20 mouse cellular contexts compared by ENCODE assay signal in genomic region chrX:142959674-142960307, GRCm38 (mm10).
"Had no signal": no experiment of that assay in that cellular context is flagged by ENCODE, and none has a peak within 500 bp of the region (broad histone marks: within the 10 kb centered on the region; RNA-seq: fewer than 3 reads in every experiment).

No protein-coding gene starts in this region.

- H3K9ac ChIP-seq: limb, embryonic 12.5 days; limb, embryonic 15.5 days; liver, embryonic 14.5 days; liver, postnatal 0 days; lung, embryonic 14.5 days; midbrain, embryonic 13.5 days; neural tube, embryonic 13.5 days; stomach, embryonic 15.5 days had no signal

- ATAC-seq: liver, postnatal 0 days; lung, postnatal 0 days; midbrain, embryonic 13.5 days had no signal

- H3K27ac ChIP-seq: limb, embryonic 12.5 days; limb, embryonic 15.5 days; liver, embryonic 14.5 days; macrophage; midbrain, embryonic 10.5 days; midbrain, embryonic 13.5 days; neural tube, embryonic 13.5 days; stomach, embryonic 15.5 days had no signal

- H3K4me2 ChIP-seq: limb, embryonic 12.5 days; limb, embryonic 15.5 days; liver, embryonic 11.5 days; lung, embryonic 14.5 days; midbrain, embryonic 13.5 days; neural tube, embryonic 13.5 days; stomach, embryonic 15.5 days had no signal

- H3K4me3 ChIP-seq: limb, embryonic 12.5 days; limb, embryonic 15.5 days; megakaryocyte, embryonic 14.5 days; midbrain, embryonic 10.5 days; midbrain, embryonic 13.5 days; neural tube, embryonic 13.5 days; stomach, embryonic 15.5 days had no signal

- DNase-seq: kidney, adult 9 months; kidney, postnatal 14 days; left cerebral cortex, postnatal 4 days; liver, postnatal 0 days; lung, embryonic 14.5 days; retina, postnatal 1 day; right cerebral cortex, postnatal 25 days; spleen, adult 18-20 months; thymus, postnatal 25 days had no signal

- H3K36me3 ChIP-seq: limb, embryonic 12.5 days; limb, embryonic 15.5 days; midbrain, embryonic 10.5 days; midbrain, embryonic 13.5 days; neural tube, embryonic 13.5 days; stomach, embryonic 15.5 days had no signal

- H3K4me1 ChIP-seq: limb, embryonic 12.5 days; limb, embryonic 15.5 days; midbrain, embryonic 13.5 days; stomach, embryonic 15.5 days had no signal

- H3K27me3 ChIP-seq: stomach, embryonic 15.5 days had no signal

- H3K9me3 ChIP-seq: limb, embryonic 12.5 days; limb, embryonic 15.5 days; megakaryocyte, embryonic 14.5 days; midbrain, embryonic 10.5 days; midbrain, embryonic 13.5 days; neural tube, embryonic 13.5 days; stomach, embryonic 15.5 days had no signal
